Mouse (Mus musculus) spleen, adult 2 months (tissue): ENCODE measurements around the gene Serpinb6a.

Experiments
- CTCF ChIP-seq: fragments of 200-500 bp; IDR thresholded peaks from 2 replicates; pipeline ENCODE4 v1.5.1; 2011; ENCODE audit warnings: mild to moderate bottlenecking, inconsistent platforms; ENCODE audit not compliant: insufficient read depth, insufficient read length, insufficient replicate concordance; ENCODE audit errors: extremely low read depth
- POLR2A ChIP-seq: fragments of 200-500 bp; IDR thresholded peaks from 2 replicates; pipeline ENCODE4 v1.6.1; 2011; ENCODE audit warnings: low read depth, low read length, inconsistent platforms

- TF ChIP-seq POLR2A (no peak), CTCF (no peak)
These were observed 14.5 kb upstream of the Serpinb6a start for GRCm38 (mm10) chr13:34016927-34017569.
